Mouse (Mus musculus): ENCODE results near the gene Pcif1. TPM values are rescaled to one million over a fixed set of nuclear protein-coding genes. Genes with fewer than 3 reads are reported as not detected.

The Pcif1 gene
- polyA plus RNA-seq, 1 experiment from 2014 or later, result 44.0 TPM

- Histone ChIP-seq H3K4me2 (replicated peaks; ENCODE audit: low read depth) (no peak overlapping the region), H3K4me1 (replicated peaks; ENCODE audit: control insufficient read depth, insufficient read depth, low read length) (no peaks in the 10 kb centered on the region), H3K9me3 (ENCODE audit: control insufficient read depth) (no peaks in the 10 kb centered on the region), H3K27me3 (replicated peaks; ENCODE audit: control insufficient read depth, insufficient read depth, low read length) (no peaks in the 10 kb centered on the region), H3K36me3 (ENCODE audit: control insufficient read depth, insufficient read depth) (0 out of 2 replicates have a peak, but pooled peaks cover 6% of the 10 kb centered on the region), H3K9ac (ENCODE audit: low read depth, low read length) (no peak overlapping the region), H3K4me3 (ENCODE audit: low read depth, low read length) (no peak overlapping the region), H3K27ac (ENCODE audit: low read depth, low read length) (no peak overlapping the region)
- WGBS, result 53% methylated on average over 7 of the region's 7 CpGs
- no peak for ATAC-seq
- TF ChIP-seq CTCF (IDR thresholded peaks at IDR 0.05; ENCODE audit: low read depth), result no peak
Measured at GRCm38 (mm10) chr2:164921984-164922383, 42.9 kb downstream of the Pcif1 start.

DNA sequence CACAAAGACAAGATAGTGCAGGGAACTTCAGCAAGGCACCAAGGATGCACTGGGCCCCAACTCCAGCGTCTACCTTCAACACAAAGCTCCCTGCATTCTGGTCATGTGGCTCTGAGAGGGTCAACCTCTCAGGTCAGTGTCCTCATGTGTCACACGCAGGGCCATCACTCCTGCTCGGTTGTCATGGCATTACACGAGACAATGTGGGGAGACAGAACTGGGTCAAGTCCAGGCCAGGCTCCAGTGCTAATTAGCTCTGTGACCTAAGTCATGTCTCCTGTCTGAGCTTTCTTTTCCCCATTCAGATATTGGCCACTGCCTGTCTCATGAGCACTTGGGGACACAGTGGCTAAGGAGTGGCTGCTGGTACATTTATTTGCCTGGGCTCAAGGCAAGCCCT, 44.2 kb downstream of the Pcif1 start:
- no peak for ATAC-seq
- no peak overlapping the region for H3K27ac ChIP-seq (ENCODE audit: low read depth, low read length)
- H3K27me3 ChIP-seq (replicated peaks; ENCODE audit: control insufficient read depth, insufficient read depth, low read length), result no peaks in the 10 kb centered on the region
- whole genome bisulfite sequencing, result 73% methylated on average over 4 of the region's 4 CpGs
- no peaks in the 10 kb centered on the region for H3K9me3 ChIP-seq (ENCODE audit: control insufficient read depth)
- 0 out of 2 replicates have a peak, but pooled peaks cover 6% of the 10 kb centered on the region for H3K36me3 ChIP-seq (ENCODE audit: control insufficient read depth, insufficient read depth)
- H3K9ac ChIP-seq (ENCODE audit: low read depth, low read length), result no peak overlapping the region
- no peaks in the 10 kb centered on the region for H3K4me1 ChIP-seq (replicated peaks; ENCODE audit: control insufficient read depth, insufficient read depth, low read length)
- H3K4me2 ChIP-seq (replicated peaks; ENCODE audit: low read depth), result no peak overlapping the region
- TF ChIP-seq CTCF (IDR thresholded peaks at IDR 0.05; ENCODE audit: low read depth), result no peak
- no peak overlapping the region for H3K4me3 ChIP-seq (ENCODE audit: low read depth, low read length)

- TF ChIP-seq CTCF (IDR thresholded peaks at IDR 0.05; ENCODE audit: low read depth), result peak; percentile 95
- WGBS, result 35% methylated on average over 11 of the region's 11 CpGs
- Histone ChIP-seq H3K27ac (ENCODE audit: low read depth, low read length) (no peak overlapping the region), H3K36me3 (ENCODE audit: control insufficient read depth, insufficient read depth) (0 out of 2 replicates have a peak, but pooled peaks cover 6% of the 10 kb centered on the region), H3K4me3 (ENCODE audit: low read depth, low read length) (no peak overlapping the region), H3K9ac (ENCODE audit: low read depth, low read length) (no peak overlapping the region), H3K4me2 (replicated peaks; ENCODE audit: low read depth) (no peak overlapping the region), H3K4me1 (replicated peaks; ENCODE audit: control insufficient read depth, insufficient read depth, low read length) (no peaks in the 10 kb centered on the region), H3K9me3 (ENCODE audit: control insufficient read depth) (no peaks in the 10 kb centered on the region), H3K27me3 (replicated peaks; ENCODE audit: control insufficient read depth, insufficient read depth, low read length) (no peaks in the 10 kb centered on the region)
- ATAC-seq, result peak; percentile 29; the same call in 1 of the 2 replicates
Measured at GRCm38 (mm10) chr2:164924100-164924857, 45.2 kb downstream of the Pcif1 start.

- no peaks in the 10 kb centered on the region for H3K9me3 ChIP-seq (ENCODE audit: control insufficient read depth)
- H3K36me3 ChIP-seq (ENCODE audit: control insufficient read depth, insufficient read depth), result no peaks in the 10 kb centered on the region
- H3K4me2 ChIP-seq (replicated peaks; ENCODE audit: low read depth), result no peak overlapping the region
- no peaks in the 10 kb centered on the region for H3K27me3 ChIP-seq (replicated peaks; ENCODE audit: control insufficient read depth, insufficient read depth, low read length)
- H3K9ac ChIP-seq (ENCODE audit: low read depth, low read length), result no peak overlapping the region
- H3K4me3 ChIP-seq (ENCODE audit: low read depth, low read length), result no peak overlapping the region
- TF ChIP-seq CTCF (IDR thresholded peaks at IDR 0.05; ENCODE audit: low read depth), result no peak
- 48% methylated on average over 11 of the region's 11 CpGs for WGBS
- no peak for ATAC-seq
- H3K4me1 ChIP-seq (replicated peaks; ENCODE audit: control insufficient read depth, insufficient read depth, low read length), result no peaks in the 10 kb centered on the region; the same call in 1 of the 2 replicates
- H3K27ac ChIP-seq (ENCODE audit: low read depth, low read length), result no peak overlapping the region
Measured at GRCm38 (mm10) chr2:164930706-164931581, 51.8 kb downstream of the Pcif1 start.

DNA sequence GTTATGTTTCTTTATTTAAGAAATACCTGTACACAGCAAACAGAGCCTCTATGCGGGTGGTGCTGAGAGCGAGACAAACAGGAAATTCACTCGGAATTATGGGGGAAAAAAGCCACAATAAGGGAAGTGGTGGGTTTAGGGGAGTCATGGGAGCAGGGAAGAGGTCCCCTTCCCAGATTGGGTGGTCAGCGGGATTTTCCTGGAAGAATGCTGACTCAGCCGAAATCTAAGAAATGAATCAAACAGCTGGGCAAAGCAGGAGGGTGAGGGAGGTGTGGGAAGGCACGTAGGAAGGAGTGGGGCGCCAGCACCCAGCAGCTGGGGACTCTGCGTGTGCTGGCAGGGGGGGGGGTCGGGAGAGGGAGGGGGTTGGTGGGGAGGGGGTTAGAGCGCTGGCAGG, 54.4 kb downstream of the Pcif1 start:
- Histone ChIP-seq H3K36me3 (ENCODE audit: control insufficient read depth, insufficient read depth) (no peaks in the 10 kb centered on the region), H3K4me1 (replicated peaks; ENCODE audit: control insufficient read depth, insufficient read depth, low read length) (no peaks in the 10 kb centered on the region; the same call in none of the 2 replicates), H3K9ac (ENCODE audit: low read depth, low read length) (no peak overlapping the region), H3K4me3 (ENCODE audit: low read depth, low read length) (no peak overlapping the region), H3K27me3 (replicated peaks; ENCODE audit: control insufficient read depth, insufficient read depth, low read length) (peaks cover 13% of the 10 kb centered on the region; the same call in 1 of the 2 replicates), H3K4me2 (replicated peaks; ENCODE audit: low read depth) (no peak overlapping the region), H3K9me3 (ENCODE audit: control insufficient read depth) (no peaks in the 10 kb centered on the region), H3K27ac (ENCODE audit: low read depth, low read length) (no peak overlapping the region)
- 39% methylated on average over 10 of the region's 10 CpGs for WGBS
- TF ChIP-seq CTCF (IDR thresholded peaks at IDR 0.05; ENCODE audit: low read depth), result no peak
- no peak for ATAC-seq

DNA sequence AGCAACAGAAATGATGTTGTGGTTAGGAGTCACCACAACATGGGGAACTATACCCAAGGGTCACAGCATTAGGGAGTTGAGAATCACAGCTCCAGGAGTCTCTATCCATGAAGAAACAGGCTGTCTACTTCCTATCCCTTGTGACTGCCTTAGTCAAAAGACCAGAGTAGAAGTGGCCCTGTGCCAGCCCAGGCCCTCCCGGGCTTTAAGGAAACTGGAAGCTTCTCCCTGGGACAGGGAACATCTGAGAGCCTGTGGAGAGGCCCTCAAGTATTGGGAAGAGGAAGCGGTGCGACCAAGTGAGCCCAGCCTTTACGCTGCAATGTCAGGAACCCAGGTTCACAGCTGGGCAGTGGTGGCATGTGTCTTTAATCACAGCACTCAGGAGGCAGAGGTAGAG, 56.9 kb downstream of the Pcif1 start:
- ATAC-seq, result no peak
- H3K36me3 ChIP-seq (ENCODE audit: control insufficient read depth, insufficient read depth), result no peaks in the 10 kb centered on the region
- H3K4me3 ChIP-seq (ENCODE audit: low read depth, low read length), result no peak overlapping the region
- H3K27ac ChIP-seq (ENCODE audit: low read depth, low read length), result no peak overlapping the region
- no peaks in the 10 kb centered on the region; the same call in 1 of the 2 replicates for H3K4me1 ChIP-seq (replicated peaks; ENCODE audit: control insufficient read depth, insufficient read depth, low read length)
- WGBS, result 52% methylated on average over 4 of the region's 4 CpGs
- peaks cover 21% of the 10 kb centered on the region for H3K27me3 ChIP-seq (replicated peaks; ENCODE audit: control insufficient read depth, insufficient read depth, low read length)
- H3K9ac ChIP-seq (ENCODE audit: low read depth, low read length), result no peak overlapping the region
- no peak for TF ChIP-seq CTCF (IDR thresholded peaks at IDR 0.05; ENCODE audit: low read depth)
- no peak overlapping the region for H3K4me2 ChIP-seq (replicated peaks; ENCODE audit: low read depth)
- H3K9me3 ChIP-seq (ENCODE audit: control insufficient read depth), result no peaks in the 10 kb centered on the region

Data from intestine, postnatal 0 days (tissue).